Mouse (Mus musculus) erythroid progenitor cell, adult 5-6 weeks (primary cell): ENCODE measurements around the gene Btrc. TPM values are rescaled to one million over a fixed set of nuclear protein-coding genes. Genes with fewer than 3 reads are reported as not detected.
"Not testable (repeated sequence)": the region's sequence is repeated elsewhere in the genome, so short reads cannot be mapped to it uniquely, and the experiment has no call there.

Experiments used
- ATAC-seq: replicated peaks from 2 replicates; pipeline ENCODE4 v1.8.0; 2016; ENCODE audit warnings: moderate number of reproducible peaks, mild to moderate bottlenecking, moderate TSS enrichment, inconsistent platforms; ENCODE audit not compliant: poor library complexity, low FRiP score, severe bottlenecking
- total RNA-seq, 2 experiments: library from RNA; stranded (forward) in 1 of 2; stranded (reverse) in 1 of 2; fragments of 150-400 nt in 1 of 2; fragments of 186-747, 209-891 nt in 1 of 2; gene quantifications; 2 replicates each; pipeline versions ENCODE4 v1.2.3 to v1.2.4; 2015 to 2017; ENCODE audit warnings: low replicate concordance in 2 of 2

Gene Btrc
- total RNA-seq, 2 experiments from 2014 or later, result 130 to 268 TPM

- ATAC-seq, result no peak
Observed at GRCm38 (mm10) chr19:45516264-45516663, 152.7 kb downstream of the Btrc start.

- no peak for ATAC-seq
Observed at GRCm38 (mm10) chr19:45527382-45527781, 163.8 kb downstream of the Btrc start.

- ATAC-seq, result no peak
Observed at GRCm38 (mm10) chr19:45527931-45528534, 164.5 kb downstream of the Btrc start.

- no peak for ATAC-seq
Observed at GRCm38 (mm10) chr19:45529294-45529693, 165.8 kb downstream of the Btrc start.

GRCm38 (mm10) chr19:45530200-45530995, 166.9 kb downstream of the Btrc start:
- ATAC-seq, result no peak

GRCm38 (mm10) chr19:45531554-45531953, 168.0 kb downstream of the Btrc start:
- ATAC-seq, result no peak

GRCm38 (mm10) chr19:45533617-45534016, 170.1 kb downstream of the Btrc start:
- ATAC-seq, result no peak

GRCm38 (mm10) chr19:45535214-45535735, 171.7 kb downstream of the Btrc start:
- ATAC-seq, result no peak

GRCm38 (mm10) chr19:45535929-45536328, 172.4 kb downstream of the Btrc start:
- ATAC-seq, result no peak

- peak; percentile 64; the same call in 1 of the 2 replicates for ATAC-seq
Observed at GRCm38 (mm10) chr19:45537505-45537904, 174.0 kb downstream of the Btrc start.

- no peak for ATAC-seq
Observed at GRCm38 (mm10) chr19:45540657-45541408, 177.3 kb downstream of the Btrc start.

- no peak for ATAC-seq
Observed at GRCm38 (mm10) chr19:45541409-45542041, 178.0 kb downstream of the Btrc start.

- no peak for ATAC-seq
Observed at GRCm38 (mm10) chr19:45542061-45542460, 178.5 kb downstream of the Btrc start.

GRCm38 (mm10) chr19:45544152-45544924, 180.8 kb downstream of the Btrc start:
- ATAC-seq, result no peak

- peak; percentile 84 for ATAC-seq
Observed at GRCm38 (mm10) chr19:45544925-45545321, 181.4 kb downstream of the Btrc start.

GRCm38 (mm10) chr19:45548196-45548595, 184.7 kb downstream of the Btrc start:
- not testable (repeated sequence) for ATAC-seq

GRCm38 (mm10) chr19:45549128-45549915, 185.8 kb downstream of the Btrc start:
- ATAC-seq, result no peak

GRCm38 (mm10) chr19:45549948-45550347, 186.4 kb downstream of the Btrc start:
- no peak for ATAC-seq
